Mouse (Mus musculus): ENCODE measurements around the gene Afmid. TPM values are rescaled to one million over a fixed set of nuclear protein-coding genes. Genes with fewer than 3 reads are reported as not detected.

Afmid gene
- polyA plus RNA-seq, 2 experiments, result 5.3 to 10.4 TPM

GRCm38 (mm10) chr11:117836306-117836705 lies 10.6 kb downstream of the Afmid start:
- Histone ChIP-seq H3K4me2 (replicated peaks; ENCODE audit: low read depth, low read length, severe bottlenecking) (peak overlapping the region; percentile 25; the same call in 1 of the 2 replicates), H3K36me3 (ENCODE audit: control insufficient read depth, insufficient read depth, low read length) (no peaks in the 10 kb centered on the region), H3K9me3 (ENCODE audit: control insufficient read depth, low read length) (no peaks in the 10 kb centered on the region), H3K27me3 (ENCODE audit: control insufficient read depth, insufficient read depth, low read length) (no peaks in the 10 kb centered on the region), H3K9ac (ENCODE audit: low read depth, low read length, severe bottlenecking) (no peak overlapping the region), H3K27ac (replicated peaks; ENCODE audit: low read depth, low read length) (no peak overlapping the region), H3K4me3 (replicated peaks; ENCODE audit: low read length) (no peak overlapping the region), H3K4me1 (ENCODE audit: control insufficient read depth, insufficient read depth, low read length) (peaks cover 3% of the 10 kb centered on the region)
- DNase-seq (ENCODE audit: low spot score) (peak; percentile 8), ATAC-seq (ENCODE audit: low FRiP score, low read depth) (0 out of 2 replicates have a peak, but pooled peaks have one; percentile 9)
- WGBS, result 28% methylated on average over 13 of the region's 13 CpGs
- no peak for TF ChIP-seq POLR2A (IDR thresholded peaks at IDR 0.05; ENCODE audit: borderline replicate concordance, extremely low read depth, insufficient read depth, insufficient read length)

- H3K4me2 ChIP-seq (replicated peaks; ENCODE audit: low read depth, low read length, severe bottlenecking), result no peak overlapping the region
- H3K9me3 ChIP-seq (ENCODE audit: control insufficient read depth, low read length), result no peaks in the 10 kb centered on the region
- no peak overlapping the region for H3K27ac ChIP-seq (replicated peaks; ENCODE audit: low read depth, low read length)
- H3K27me3 ChIP-seq (ENCODE audit: control insufficient read depth, insufficient read depth, low read length), result no peaks in the 10 kb centered on the region
- DNase-seq (ENCODE audit: low spot score), result no peak
- TF ChIP-seq POLR2A (IDR thresholded peaks at IDR 0.05; ENCODE audit: borderline replicate concordance, extremely low read depth, insufficient read depth, insufficient read length), result no peak
- no peak overlapping the region for H3K9ac ChIP-seq (ENCODE audit: low read depth, low read length, severe bottlenecking)
- WGBS, result 59% methylated on average over 2 of the region's 2 CpGs
- ATAC-seq (ENCODE audit: low FRiP score, low read depth), result no peak
- H3K36me3 ChIP-seq (ENCODE audit: control insufficient read depth, insufficient read depth, low read length), result no peaks in the 10 kb centered on the region
- no peaks in the 10 kb centered on the region for H3K4me1 ChIP-seq (ENCODE audit: control insufficient read depth, insufficient read depth, low read length)
- no peak overlapping the region for H3K4me3 ChIP-seq (replicated peaks; ENCODE audit: low read length)
Measured at GRCm38 (mm10) chr11:117838572-117838971, 12.8 kb downstream of the Afmid start.

- no peak for ATAC-seq (ENCODE audit: low FRiP score, low read depth)
- H3K4me2 ChIP-seq (replicated peaks; ENCODE audit: low read depth, low read length, severe bottlenecking), result no peak overlapping the region
- WGBS, result 88% methylated on average over 1 of the region's 1 CpGs
- H3K9me3 ChIP-seq (ENCODE audit: control insufficient read depth, low read length), result no peaks in the 10 kb centered on the region
- TF ChIP-seq POLR2A (IDR thresholded peaks at IDR 0.05; ENCODE audit: borderline replicate concordance, extremely low read depth, insufficient read depth, insufficient read length), result no peak
- H3K27ac ChIP-seq (replicated peaks; ENCODE audit: low read depth, low read length), result no peak overlapping the region
- no peak overlapping the region for H3K4me3 ChIP-seq (replicated peaks; ENCODE audit: low read length)
- DNase-seq (ENCODE audit: low spot score), result no peak
- no peaks in the 10 kb centered on the region for H3K4me1 ChIP-seq (ENCODE audit: control insufficient read depth, insufficient read depth, low read length)
- H3K36me3 ChIP-seq (ENCODE audit: control insufficient read depth, insufficient read depth, low read length), result no peaks in the 10 kb centered on the region
- H3K9ac ChIP-seq (ENCODE audit: low read depth, low read length, severe bottlenecking), result no peak overlapping the region
- no peaks in the 10 kb centered on the region for H3K27me3 ChIP-seq (ENCODE audit: control insufficient read depth, insufficient read depth, low read length)
Measured at GRCm38 (mm10) chr11:117839021-117839420, 13.3 kb downstream of the Afmid start.

- DNase-seq (ENCODE audit: low spot score), result no peak
- TF ChIP-seq POLR2A (IDR thresholded peaks at IDR 0.05; ENCODE audit: borderline replicate concordance, extremely low read depth, insufficient read depth, insufficient read length), result no peak
- WGBS, result 48% methylated on average over 1 of the region's 1 CpGs
Measured at GRCm38 (mm10) chr11:117840910-117841309, 15.2 kb downstream of the Afmid start.

GRCm38 (mm10) chr11:117843434-117843833 lies 17.7 kb downstream of the Afmid start:
- no peak for ATAC-seq (ENCODE audit: low FRiP score, low read depth)
- H3K4me3 ChIP-seq (replicated peaks; ENCODE audit: low read length), result no peak overlapping the region
- H3K4me2 ChIP-seq (replicated peaks; ENCODE audit: low read depth, low read length, severe bottlenecking), result no peak overlapping the region
- DNase-seq (ENCODE audit: low spot score), result no peak
- no peaks in the 10 kb centered on the region for H3K9me3 ChIP-seq (ENCODE audit: control insufficient read depth, low read length)
- WGBS, result 80% methylated on average over 2 of the region's 2 CpGs
- H3K27ac ChIP-seq (replicated peaks; ENCODE audit: low read depth, low read length), result no peak overlapping the region
- H3K9ac ChIP-seq (ENCODE audit: low read depth, low read length, severe bottlenecking), result no peak overlapping the region
- H3K4me1 ChIP-seq (ENCODE audit: control insufficient read depth, insufficient read depth, low read length), result peaks cover 8% of the 10 kb centered on the region; the same call in 1 of the 2 replicates
- no peaks in the 10 kb centered on the region for H3K27me3 ChIP-seq (ENCODE audit: control insufficient read depth, insufficient read depth, low read length)
- TF ChIP-seq POLR2A (IDR thresholded peaks at IDR 0.05; ENCODE audit: borderline replicate concordance, extremely low read depth, insufficient read depth, insufficient read length), result no peak
- H3K36me3 ChIP-seq (ENCODE audit: control insufficient read depth, insufficient read depth, low read length), result no peaks in the 10 kb centered on the region

More at GRCm38 (mm10) chr11:117840910-117841309, 15.2 kb downstream of the Afmid start:
- H3K9me3 ChIP-seq (ENCODE audit: control insufficient read depth, low read length), result no peaks in the 10 kb centered on the region
- no peak overlapping the region for H3K9ac ChIP-seq (ENCODE audit: low read depth, low read length, severe bottlenecking)
- no peak overlapping the region for H3K4me2 ChIP-seq (replicated peaks; ENCODE audit: low read depth, low read length, severe bottlenecking)
- H3K36me3 ChIP-seq (ENCODE audit: control insufficient read depth, insufficient read depth, low read length), result no peaks in the 10 kb centered on the region
- no peak for ATAC-seq (ENCODE audit: low FRiP score, low read depth)
- H3K27me3 ChIP-seq (ENCODE audit: control insufficient read depth, insufficient read depth, low read length), result no peaks in the 10 kb centered on the region
- H3K4me3 ChIP-seq (replicated peaks; ENCODE audit: low read length), result no peak overlapping the region
- H3K27ac ChIP-seq (replicated peaks; ENCODE audit: low read depth, low read length), result no peak overlapping the region
- H3K4me1 ChIP-seq (ENCODE audit: control insufficient read depth, insufficient read depth, low read length), result no peaks in the 10 kb centered on the region

- TF ChIP-seq POLR2A (IDR thresholded peaks at IDR 0.05; ENCODE audit: borderline replicate concordance, extremely low read depth, insufficient read depth, insufficient read length), result no peak
- ATAC-seq (ENCODE audit: low FRiP score, low read depth) (no peak), DNase-seq (ENCODE audit: low spot score) (no peak)
- no peak overlapping the region for H3K4me3 ChIP-seq (replicated peaks; ENCODE audit: low read length)
- H3K27ac ChIP-seq (replicated peaks; ENCODE audit: low read depth, low read length), result no peak overlapping the region
- H3K27me3 ChIP-seq (ENCODE audit: control insufficient read depth, insufficient read depth, low read length), result no peaks in the 10 kb centered on the region
- H3K4me2 ChIP-seq (replicated peaks; ENCODE audit: low read depth, low read length, severe bottlenecking), result no peak overlapping the region
- H3K4me1 ChIP-seq (ENCODE audit: control insufficient read depth, insufficient read depth, low read length), result peaks cover 14% of the 10 kb centered on the region; the same call in 1 of the 2 replicates
- H3K36me3 ChIP-seq (ENCODE audit: control insufficient read depth, insufficient read depth, low read length), result no peaks in the 10 kb centered on the region
- H3K9ac ChIP-seq (ENCODE audit: low read depth, low read length, severe bottlenecking), result no peak overlapping the region
- H3K9me3 ChIP-seq (ENCODE audit: control insufficient read depth, low read length), result no peaks in the 10 kb centered on the region
- WGBS, result 62% methylated on average over 2 of the region's 2 CpGs
Measured at GRCm38 (mm10) chr11:117844997-117845396, 19.3 kb downstream of the Afmid start.

Data from limb, embryonic 14.5 days (tissue).